Mouse (Mus musculus) NIH3T3 (cell line): ENCODE data around the gene H2al1i.
"Not testable (repeated sequence)": the region's sequence is repeated elsewhere in the genome, so short reads cannot be mapped to it uniquely, and the experiment has no call there.

ENCODE experiments used
- DNase-seq: peaks from one replicate; pipeline ENCODE4 v3.0.0-alpha.2; 2012; ENCODE audit warnings: low read depth

Gene H2al1i

GRCm38 (mm10) chrX:11324359-11324758, at the start of gene H2al1i:
Gene H2al1i, plus strand, starts transcription at chrX:11324659.
- not testable (repeated sequence) for DNase-seq

GRCm38 (mm10) chrX:11277083-11277482, 47.4 kb upstream of the H2al1i start:
- DNase-seq, result no peak

- no peak for DNase-seq
Measured at GRCm38 (mm10) chrX:11280741-11281140, 43.7 kb upstream of the H2al1i start.

GRCm38 (mm10) chrX:11288306-11288882, 36.1 kb upstream of the H2al1i start:
- no peak for DNase-seq

- DNase-seq, result no peak
Measured at GRCm38 (mm10) chrX:11289244-11289643, 35.2 kb upstream of the H2al1i start.

- DNase-seq, result not testable (repeated sequence)
Measured at GRCm38 (mm10) chrX:11298957-11299356, 25.5 kb upstream of the H2al1i start, which contains the start of gene H2al1a. Gene H2al1a, plus strand, starts transcription at chrX:11299257.

- DNase-seq, result not testable (repeated sequence)
Measured at GRCm38 (mm10) chrX:11302132-11302531, 22.3 kb upstream of the H2al1i start, which contains the start of gene H2al1b. Gene H2al1b, plus strand, starts transcription at chrX:11302432.

- DNase-seq, result not testable (repeated sequence)
Measured at GRCm38 (mm10) chrX:11305355-11305754, 19.1 kb upstream of the H2al1i start, which contains the start of gene H2al1c. Gene H2al1c, plus strand, starts transcription at chrX:11305655.

- DNase-seq, result not testable (repeated sequence)
Measured at GRCm38 (mm10) chrX:11308524-11308923, 15.9 kb upstream of the H2al1i start, which contains the start of gene H2al1d. Gene H2al1d, plus strand, starts transcription at chrX:11308824.

GRCm38 (mm10) chrX:11311634-11312033, 12.8 kb upstream of the H2al1i start, which contains the start of gene H2al1e:
Gene H2al1e, plus strand, starts transcription at chrX:11311934.
- DNase-seq, result not testable (repeated sequence)

- not testable (repeated sequence) for DNase-seq
Measured at GRCm38 (mm10) chrX:11314858-11315257, 9.6 kb upstream of the H2al1i start, which contains the start of gene H2al1f. Gene H2al1f, plus strand, starts transcription at chrX:11315158.

- DNase-seq, result not testable (repeated sequence)
Measured at GRCm38 (mm10) chrX:11317956-11318355, 6.5 kb upstream of the H2al1i start, which contains the start of gene H2al1g. Gene H2al1g, plus strand, starts transcription at chrX:11318256.

- not testable (repeated sequence) for DNase-seq
Measured at GRCm38 (mm10) chrX:11321192-11321591, 3.3 kb upstream of the H2al1i start, which contains the start of gene H2al1h. Gene H2al1h, plus strand, starts transcription at chrX:11321492.

GRCm38 (mm10) chrX:11327522-11327921, 3.1 kb downstream of the H2al1i start, which contains the start of gene H2al1j:
Gene H2al1j, plus strand, starts transcription at chrX:11327822.
- not testable (repeated sequence) for DNase-seq

- no peak for DNase-seq
Measured at GRCm38 (mm10) chrX:11345762-11346161, 21.3 kb downstream of the H2al1i start.

- no peak for DNase-seq
Measured at GRCm38 (mm10) chrX:11346756-11347155, 22.3 kb downstream of the H2al1i start.

- no peak for DNase-seq
Measured at GRCm38 (mm10) chrX:11360823-11361222, 36.4 kb downstream of the H2al1i start.

- DNase-seq, result no peak
Measured at GRCm38 (mm10) chrX:11361261-11361660, 36.8 kb downstream of the H2al1i start.

GRCm38 (mm10) chrX:11363890-11364289, 39.4 kb downstream of the H2al1i start:
- DNase-seq, result no peak

- DNase-seq, result no peak
Measured at GRCm38 (mm10) chrX:11365151-11365550, 40.7 kb downstream of the H2al1i start.
